Mouse (Mus musculus): ENCODE data around the gene Atp6v1f. TPM values are rescaled to one million over a fixed set of nuclear protein-coding genes. Genes with fewer than 3 reads are reported as not detected.

Atp6v1f gene
- 295 and 324 TPM in 2 replicates for polyA plus RNA-seq (2015; fragmentation: Nextera tagmentation; extraction: Ambion mirVana)

DNA sequence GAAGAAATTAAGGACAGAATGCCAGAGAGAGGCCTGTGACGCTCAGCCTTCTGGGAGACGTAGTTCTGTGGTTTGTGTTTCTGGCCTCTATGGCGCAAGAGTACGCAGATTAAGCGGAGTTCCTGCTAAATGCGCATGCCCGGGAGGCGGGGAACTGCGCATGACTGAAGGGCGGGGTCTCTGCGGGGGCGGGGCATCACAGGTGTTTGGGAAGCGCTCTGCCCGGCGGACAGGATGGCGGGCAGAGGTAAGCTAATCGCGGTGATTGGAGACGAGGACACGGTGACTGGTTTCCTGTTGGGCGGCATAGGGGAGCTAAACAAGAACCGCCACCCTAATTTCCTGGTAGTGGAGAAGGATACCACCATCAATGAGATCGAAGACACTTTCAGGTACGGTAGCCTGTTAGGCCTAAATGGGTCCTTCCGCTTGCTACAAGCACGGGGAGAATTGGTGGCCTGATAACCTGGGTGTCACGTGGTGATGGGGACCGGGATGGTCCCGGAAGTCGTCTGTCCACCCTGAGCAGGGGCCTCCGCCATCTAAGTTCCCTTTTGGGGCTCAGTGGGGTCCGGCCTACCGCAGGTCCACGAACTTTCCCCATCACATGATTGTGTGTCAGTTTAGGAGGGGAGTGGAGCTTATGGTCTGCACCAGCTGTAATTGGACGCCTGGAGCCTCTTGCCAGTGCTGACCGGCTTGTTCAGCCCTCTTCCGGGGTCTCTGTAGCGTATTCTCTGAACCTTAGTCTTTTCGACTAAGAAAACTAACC lies at the start of gene Atp6v1f:
Atp6v1f (plus strand) TSS at position 136 of the 772 bp plus-strand sequence.
- WGBS: under 1% methylated on average over 39 of the region's 39 CpGs
- Histone ChIP-seq H3K4me2 (ENCODE audit: low read length) (peak within 1 kb of the TSS; percentile 79), H3K4me1 (replicated peaks; ENCODE audit: control insufficient read depth, insufficient read depth, low read length) (peaks cover 11% of the 10 kb centered on the region), H3K9ac (replicated peaks; ENCODE audit: low read depth, low read length) (peak within 1 kb of the TSS; percentile 75), H3K27ac (ENCODE audit: low read length) (peak within 1 kb of the TSS; percentile 30), H3K36me3 (ENCODE audit: control insufficient read depth, insufficient read depth) (peaks cover 12% of the 10 kb centered on the region; the same call in 1 of the 2 replicates), H3K9me3 (ENCODE audit: control insufficient read depth, low read length) (no peaks in the 10 kb centered on the region), H3K27me3 (replicated peaks; ENCODE audit: control insufficient read depth, insufficient read depth, low read length) (no peaks in the 10 kb centered on the region), H3K4me3 (replicated peaks; ENCODE audit: low read length) (peak within 1 kb of the TSS; percentile 78)
- ATAC-seq: peak; percentile 98

DNA sequence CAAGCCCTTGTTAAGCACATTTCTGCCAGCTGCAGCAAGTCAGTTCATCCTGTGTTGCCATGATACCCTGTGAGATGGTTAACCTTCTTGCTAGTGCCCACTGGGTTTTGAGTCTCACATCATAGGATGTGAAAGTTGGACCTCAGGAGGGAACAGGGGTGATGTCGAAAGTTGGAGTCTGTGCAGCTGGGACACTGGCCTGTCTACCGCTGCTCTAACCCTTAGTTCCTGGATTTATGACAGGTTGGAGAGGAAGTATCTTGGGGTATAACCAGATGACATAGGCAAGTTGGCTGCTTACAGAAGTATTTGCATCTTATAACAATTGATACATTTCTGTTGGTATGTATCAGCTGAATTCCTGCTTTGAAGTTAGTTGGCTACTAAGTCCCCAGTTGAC lies 46.9 kb upstream of the Atp6v1f start:
- no peaks in the 10 kb centered on the region for H3K27me3 ChIP-seq (replicated peaks; ENCODE audit: control insufficient read depth, insufficient read depth, low read length)
- H3K9me3 ChIP-seq (ENCODE audit: control insufficient read depth, low read length): no peaks in the 10 kb centered on the region
- no peaks in the 10 kb centered on the region for H3K36me3 ChIP-seq (ENCODE audit: control insufficient read depth, insufficient read depth)
- no peak for ATAC-seq
- no peak overlapping the region for H3K4me2 ChIP-seq (ENCODE audit: low read length)
- 94% methylated on average over 2 of the region's 2 CpGs for WGBS
- no peak overlapping the region for H3K4me3 ChIP-seq (replicated peaks; ENCODE audit: low read length)
- no peaks in the 10 kb centered on the region for H3K4me1 ChIP-seq (replicated peaks; ENCODE audit: control insufficient read depth, insufficient read depth, low read length)
- H3K9ac ChIP-seq (replicated peaks; ENCODE audit: low read depth, low read length): no peak overlapping the region
- H3K27ac ChIP-seq (ENCODE audit: low read length): no peak overlapping the region

DNA sequence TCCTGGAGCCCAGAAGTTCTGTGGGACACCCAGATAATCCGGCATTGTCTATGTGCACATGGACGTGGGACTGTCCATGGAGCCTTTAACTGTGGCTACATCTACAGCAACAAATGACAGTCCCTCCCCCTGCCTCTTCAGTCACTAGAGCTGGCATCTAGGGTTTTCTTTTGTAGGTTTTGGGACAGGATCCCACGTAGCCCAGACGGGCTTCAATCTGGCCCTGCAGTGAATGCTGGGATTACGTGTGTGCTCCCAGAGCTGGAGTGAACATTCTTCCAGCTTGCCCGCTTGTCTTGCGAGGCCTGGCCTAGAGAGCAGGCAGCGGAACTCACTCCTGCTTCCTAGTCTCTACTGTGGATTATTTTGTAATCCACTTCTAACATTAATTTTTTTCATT lies 42.4 kb upstream of the Atp6v1f start:
- WGBS: 78% methylated on average over 8 of the region's 8 CpGs
- no peak for ATAC-seq
- Histone ChIP-seq H3K4me1 (replicated peaks; ENCODE audit: control insufficient read depth, insufficient read depth, low read length) (no peaks in the 10 kb centered on the region), H3K4me2 (ENCODE audit: low read length) (no peak overlapping the region), H3K27me3 (replicated peaks; ENCODE audit: control insufficient read depth, insufficient read depth, low read length) (no peaks in the 10 kb centered on the region), H3K9ac (replicated peaks; ENCODE audit: low read depth, low read length) (no peak overlapping the region), H3K4me3 (replicated peaks; ENCODE audit: low read length) (no peak overlapping the region), H3K36me3 (ENCODE audit: control insufficient read depth, insufficient read depth) (no peaks in the 10 kb centered on the region), H3K9me3 (ENCODE audit: control insufficient read depth, low read length) (no peaks in the 10 kb centered on the region), H3K27ac (ENCODE audit: low read length) (no peak overlapping the region)

DNA sequence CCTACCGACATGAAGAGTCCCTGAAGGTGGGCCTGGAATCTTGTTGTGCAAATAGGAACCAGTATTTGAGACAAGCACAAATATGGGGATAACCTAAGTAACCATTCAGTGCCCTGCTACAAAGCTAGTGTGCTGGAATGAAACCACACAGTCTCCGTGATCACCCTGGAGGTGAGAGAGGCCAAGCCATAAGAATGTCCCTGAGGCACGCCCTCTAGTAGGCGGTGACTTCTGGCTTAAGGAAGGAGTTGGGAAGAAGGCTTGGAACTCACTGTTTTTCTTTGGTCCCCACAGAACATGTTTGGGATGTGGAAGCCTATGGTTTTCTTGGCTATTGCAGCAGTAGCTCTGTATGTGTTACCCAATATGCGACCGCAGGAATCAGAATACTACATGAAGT lies 41.2 kb upstream of the Atp6v1f start:
- Histone ChIP-seq H3K4me1 (replicated peaks; ENCODE audit: control insufficient read depth, insufficient read depth, low read length) (peaks cover 2% of the 10 kb centered on the region), H3K36me3 (ENCODE audit: control insufficient read depth, insufficient read depth) (no peaks in the 10 kb centered on the region), H3K27me3 (replicated peaks; ENCODE audit: control insufficient read depth, insufficient read depth, low read length) (no peaks in the 10 kb centered on the region), H3K9ac (replicated peaks; ENCODE audit: low read depth, low read length) (no peak overlapping the region), H3K4me2 (ENCODE audit: low read length) (no peak overlapping the region), H3K4me3 (replicated peaks; ENCODE audit: low read length) (no peak overlapping the region), H3K27ac (ENCODE audit: low read length) (no peak overlapping the region), H3K9me3 (ENCODE audit: control insufficient read depth, low read length) (no peaks in the 10 kb centered on the region)
- 80% methylated on average over 6 of the region's 6 CpGs for WGBS
- ATAC-seq: no peak

DNA sequence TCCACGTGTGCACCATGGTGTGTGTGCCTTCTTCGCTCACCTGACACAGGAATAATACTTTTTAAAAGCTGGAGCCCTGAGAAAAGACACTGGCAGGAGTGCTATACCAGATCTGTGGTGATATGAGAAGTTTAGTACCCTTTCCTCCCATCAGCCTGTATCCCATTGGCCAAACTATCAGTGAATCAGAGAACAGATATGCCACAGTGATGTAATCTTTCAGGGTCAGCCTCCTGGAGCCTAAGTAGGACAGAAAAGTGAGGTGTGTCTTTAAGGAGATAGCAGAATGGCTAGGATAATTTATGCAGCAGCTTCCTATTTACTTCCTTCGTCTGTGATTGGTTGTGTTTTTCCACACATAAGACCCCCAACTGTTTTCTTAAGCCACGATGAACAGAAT lies 39.3 kb upstream of the Atp6v1f start:
- no peak for ATAC-seq
- H3K36me3 ChIP-seq (ENCODE audit: control insufficient read depth, insufficient read depth): no peaks in the 10 kb centered on the region
- no peak overlapping the region for H3K27ac ChIP-seq (ENCODE audit: low read length)
- H3K9me3 ChIP-seq (ENCODE audit: control insufficient read depth, low read length): no peaks in the 10 kb centered on the region
- no peak overlapping the region for H3K4me2 ChIP-seq (ENCODE audit: low read length)
- H3K4me3 ChIP-seq (replicated peaks; ENCODE audit: low read length): no peak overlapping the region
- peaks cover 6% of the 10 kb centered on the region for H3K27me3 ChIP-seq (replicated peaks; ENCODE audit: control insufficient read depth, insufficient read depth, low read length)
- WGBS: 55% methylated on average over 4 of the region's 4 CpGs
- no peak overlapping the region for H3K9ac ChIP-seq (replicated peaks; ENCODE audit: low read depth, low read length)
- H3K4me1 ChIP-seq (replicated peaks; ENCODE audit: control insufficient read depth, insufficient read depth, low read length): peaks cover 13% of the 10 kb centered on the region

DNA sequence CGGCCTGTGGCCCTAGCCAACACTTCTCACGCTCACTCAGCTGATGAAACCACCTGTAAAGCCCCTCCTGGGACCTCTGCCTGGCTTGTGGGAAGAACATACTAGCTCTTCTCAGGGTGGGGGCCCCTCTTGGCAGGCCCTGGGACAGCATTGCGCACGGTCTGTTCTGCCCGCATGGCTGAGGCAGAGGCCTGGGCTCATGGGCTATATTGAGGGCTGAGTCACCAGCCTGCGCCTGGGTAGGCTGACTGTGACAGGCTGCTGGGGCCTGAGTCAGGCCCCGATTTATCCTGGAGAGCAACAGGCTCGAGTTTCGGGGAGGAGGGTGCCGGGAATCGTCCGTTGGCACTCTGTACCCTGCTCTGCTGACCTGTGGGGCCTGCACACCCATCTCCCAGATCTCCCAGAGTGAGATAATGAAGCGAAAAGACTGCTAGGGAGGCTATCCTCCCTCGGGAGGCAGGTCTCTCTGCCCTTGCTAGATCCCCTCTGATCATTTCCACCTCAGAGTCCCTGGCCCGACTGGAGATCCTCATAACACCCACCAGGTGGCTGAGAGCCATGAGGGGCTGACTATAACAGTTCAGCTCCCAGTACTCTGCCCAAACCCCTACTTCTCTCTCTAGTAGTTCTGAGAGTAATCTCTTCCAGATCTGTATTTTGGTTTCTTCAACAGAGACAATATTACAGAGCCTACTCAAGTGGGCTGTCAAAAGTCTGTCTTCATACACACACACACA lies 36.7 kb upstream of the Atp6v1f start:
- no peak overlapping the region for H3K27ac ChIP-seq (ENCODE audit: low read length)

DNA sequence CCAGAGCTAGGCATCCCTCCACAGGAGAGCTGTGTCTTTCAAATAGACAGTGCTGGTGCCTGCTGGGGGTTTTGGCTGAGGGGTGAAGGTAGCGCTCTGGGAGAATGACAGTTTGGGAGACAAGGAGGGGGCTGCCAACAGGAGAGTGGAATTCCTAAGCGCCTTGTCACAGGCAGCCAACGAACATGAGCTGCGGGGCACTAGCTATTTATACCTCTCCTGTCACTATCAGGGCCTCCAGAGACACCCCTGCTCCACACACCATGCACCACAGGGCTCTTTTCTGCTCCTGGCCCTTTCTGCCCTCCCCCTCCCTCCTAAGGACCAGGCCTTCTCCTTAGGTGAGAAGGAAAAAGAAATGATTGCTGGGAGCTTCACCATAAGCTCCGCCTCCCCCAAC lies 36.0 kb upstream of the Atp6v1f start:
- no peak for ATAC-seq
- 12% methylated on average over 5 of the region's 5 CpGs for WGBS
- no peak overlapping the region for H3K4me3 ChIP-seq (replicated peaks; ENCODE audit: low read length)
- H3K27me3 ChIP-seq (replicated peaks; ENCODE audit: control insufficient read depth, insufficient read depth, low read length): peaks cover 18% of the 10 kb centered on the region
- no peak overlapping the region for H3K27ac ChIP-seq (ENCODE audit: low read length)
- no peaks in the 10 kb centered on the region for H3K36me3 ChIP-seq (ENCODE audit: control insufficient read depth, insufficient read depth)
- H3K9ac ChIP-seq (replicated peaks; ENCODE audit: low read depth, low read length): no peak overlapping the region
- no peak overlapping the region for H3K4me2 ChIP-seq (ENCODE audit: low read length)
- H3K9me3 ChIP-seq (ENCODE audit: control insufficient read depth, low read length): no peaks in the 10 kb centered on the region
- peaks cover 34% of the 10 kb centered on the region for H3K4me1 ChIP-seq (replicated peaks; ENCODE audit: control insufficient read depth, insufficient read depth, low read length)

More for the DNA sequence above, 36.7 kb upstream of the Atp6v1f start:
- Histone ChIP-seq H3K4me3 (replicated peaks; ENCODE audit: low read length) (no peak overlapping the region), H3K9ac (replicated peaks; ENCODE audit: low read depth, low read length) (no peak overlapping the region), H3K4me2 (ENCODE audit: low read length) (no peak overlapping the region), H3K27me3 (replicated peaks; ENCODE audit: control insufficient read depth, insufficient read depth, low read length) (peaks cover 18% of the 10 kb centered on the region), H3K9me3 (ENCODE audit: control insufficient read depth, low read length) (no peaks in the 10 kb centered on the region), H3K4me1 (replicated peaks; ENCODE audit: control insufficient read depth, insufficient read depth, low read length) (peaks cover 27% of the 10 kb centered on the region), H3K36me3 (ENCODE audit: control insufficient read depth, insufficient read depth) (no peaks in the 10 kb centered on the region)
- ATAC-seq: no peak
- WGBS: 49% methylated on average over 15 of the region's 15 CpGs

DNA sequence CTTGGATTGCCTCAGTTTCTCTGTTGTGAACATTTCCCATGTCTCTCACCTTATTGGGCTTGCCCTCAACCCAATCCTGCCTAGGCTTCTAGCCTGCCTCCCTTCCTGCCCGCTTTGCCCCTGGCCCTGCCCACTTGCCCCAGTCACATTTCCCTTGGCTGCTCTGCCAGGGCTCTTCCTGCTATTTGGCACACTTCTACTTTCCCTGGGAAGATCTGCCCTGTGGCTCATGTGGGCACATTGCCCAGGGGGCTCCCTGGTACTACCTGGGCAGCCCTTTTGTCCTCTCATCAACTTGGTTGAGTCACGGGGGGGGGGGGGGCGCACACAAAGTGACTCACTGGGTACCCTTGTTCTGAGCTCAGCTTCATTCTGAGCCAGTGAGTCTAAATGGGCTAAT lies 35.4 kb upstream of the Atp6v1f start:
- H3K9ac ChIP-seq (replicated peaks; ENCODE audit: low read depth, low read length): no peak overlapping the region
- no peak for ATAC-seq
- no peaks in the 10 kb centered on the region for H3K36me3 ChIP-seq (ENCODE audit: control insufficient read depth, insufficient read depth)
- H3K27me3 ChIP-seq (replicated peaks; ENCODE audit: control insufficient read depth, insufficient read depth, low read length): peaks cover 18% of the 10 kb centered on the region
- peaks cover 37% of the 10 kb centered on the region for H3K4me1 ChIP-seq (replicated peaks; ENCODE audit: control insufficient read depth, insufficient read depth, low read length)
- no peaks in the 10 kb centered on the region for H3K9me3 ChIP-seq (ENCODE audit: control insufficient read depth, low read length)
- no peak overlapping the region for H3K27ac ChIP-seq (ENCODE audit: low read length)
- no peak overlapping the region for H3K4me2 ChIP-seq (ENCODE audit: low read length)
- H3K4me3 ChIP-seq (replicated peaks; ENCODE audit: low read length): no peak overlapping the region
- WGBS: 28% methylated on average over 3 of the region's 3 CpGs

DNA sequence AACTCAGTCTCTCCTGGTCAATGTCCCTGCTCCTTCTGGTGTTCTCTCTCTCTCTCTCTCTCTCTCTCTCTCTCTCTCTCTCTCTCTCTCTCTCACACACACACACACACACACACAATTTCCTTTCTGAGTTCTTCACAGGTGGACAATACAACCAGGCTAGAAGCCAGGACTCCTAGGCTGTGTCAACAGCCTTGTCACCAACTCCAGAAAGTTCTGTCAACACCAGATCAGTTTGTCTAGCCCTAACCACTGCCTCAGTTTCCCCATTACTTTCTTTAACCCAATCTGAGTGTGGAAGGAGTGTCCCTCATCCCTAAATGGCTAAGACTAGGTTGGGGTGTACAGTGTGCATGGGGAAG lies 34.9 kb upstream of the Atp6v1f start:
- Histone ChIP-seq H3K4me3 (replicated peaks; ENCODE audit: low read length) (peak overlapping the region; percentile 47), H3K9me3 (ENCODE audit: control insufficient read depth, low read length) (no peaks in the 10 kb centered on the region), H3K27ac (ENCODE audit: low read length) (no peak overlapping the region), H3K27me3 (replicated peaks; ENCODE audit: control insufficient read depth, insufficient read depth, low read length) (peaks cover 18% of the 10 kb centered on the region), H3K36me3 (ENCODE audit: control insufficient read depth, insufficient read depth) (no peaks in the 10 kb centered on the region), H3K9ac (replicated peaks; ENCODE audit: low read depth, low read length) (peak overlapping the region; percentile 50; the same call in 1 of the 2 replicates), H3K4me1 (replicated peaks; ENCODE audit: control insufficient read depth, insufficient read depth, low read length) (peaks cover 37% of the 10 kb centered on the region), H3K4me2 (ENCODE audit: low read length) (peak overlapping the region; percentile 87)
- no peak for ATAC-seq

Data from forebrain, embryonic 16.5 days (tissue).